Mouse (Mus musculus) colon, adult 2 months (tissue): ENCODE results near the gene Gm13698. TPM values are rescaled to one million over a fixed set of nuclear protein-coding genes. Genes with fewer than 3 reads are reported as not detected.

Experiments
- polyA plus RNA-seq: library from polyadenylated mRNA; depleted of rRNA; stranded (reverse); fragments of >200 nt; gene quantifications from 2 replicates; pipeline ENCODE4 v1.2.3, GENCODE M21; 2012; rRNA removed

Gene Gm13698
- not detected in 2 replicates for polyA plus RNA-seq

DNA sequence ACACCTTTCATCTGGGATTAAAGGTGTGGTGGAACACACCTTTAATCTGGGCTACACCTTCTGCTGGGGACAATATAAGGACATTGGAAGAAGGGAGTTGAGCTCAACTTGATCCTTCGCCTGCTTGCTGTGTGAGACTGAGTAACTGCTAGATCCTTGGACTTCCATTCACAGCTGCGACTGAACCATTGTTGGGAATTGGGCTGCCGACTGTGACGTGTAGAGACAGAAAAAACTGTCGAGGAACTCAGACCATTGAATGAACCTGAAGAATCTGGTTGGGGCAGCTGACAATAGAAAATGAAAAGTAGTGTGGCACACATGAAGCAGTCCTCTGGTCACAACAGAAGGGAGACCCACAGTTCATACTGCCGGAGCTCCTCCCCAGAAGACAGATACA lies at the start of gene Gm13698:
Gm13698 (plus strand) TSS at position 301 of the 400 bp plus-strand sequence.

GRCm38 (mm10) chr2:83940931-83941361 lies 14.5 kb upstream of the Gm13698 start, which contains the start of gene Zswim2:
TSS of gene Zswim2 (minus strand) at chr2:83941228.

GRCm38 (mm10) chr2:83961203-83961602 lies 5.7 kb downstream of the Gm13698 start, which contains the start of gene Gm13693:
TSS of gene Gm13693 (plus strand) at chr2:83961503.

GRCm38 (mm10) chr2:83967013-83967412 lies 11.5 kb downstream of the Gm13698 start, which contains the start of gene Gm13695:
TSS of gene Gm13695 (plus strand) at chr2:83967313.

DNA sequence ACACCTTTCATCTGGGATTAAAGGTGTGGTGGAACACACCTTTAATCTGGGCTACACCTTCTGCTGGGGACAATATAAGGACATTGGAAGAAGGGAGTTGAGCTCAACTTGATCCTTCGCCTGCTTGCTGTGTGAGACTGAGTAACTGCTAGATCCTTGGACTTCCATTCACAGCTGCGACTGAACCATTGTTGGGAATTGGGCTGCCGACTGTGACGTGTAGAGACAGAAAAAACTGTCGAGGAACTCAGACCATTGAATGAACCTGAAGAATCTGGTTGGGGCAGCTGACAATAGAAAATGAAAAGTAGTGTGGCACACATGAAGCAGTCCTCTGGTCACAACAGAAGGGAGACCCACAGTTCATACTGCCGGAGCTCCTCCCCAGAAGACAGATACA lies 17.3 kb downstream of the Gm13698 start, which contains the start of gene Gm13696:
Gm13696 (plus strand) TSS at position 301 of the 400 bp plus-strand sequence.

DNA sequence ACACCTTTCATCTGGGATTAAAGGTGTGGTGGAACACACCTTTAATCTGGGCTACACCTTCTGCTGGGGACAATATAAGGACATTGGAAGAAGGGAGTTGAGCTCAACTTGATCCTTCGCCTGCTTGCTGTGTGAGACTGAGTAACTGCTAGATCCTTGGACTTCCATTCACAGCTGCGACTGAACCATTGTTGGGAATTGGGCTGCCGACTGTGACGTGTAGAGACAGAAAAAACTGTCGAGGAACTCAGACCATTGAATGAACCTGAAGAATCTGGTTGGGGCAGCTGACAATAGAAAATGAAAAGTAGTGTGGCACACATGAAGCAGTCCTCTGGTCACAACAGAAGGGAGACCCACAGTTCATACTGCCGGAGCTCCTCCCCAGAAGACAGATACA lies 23.1 kb downstream of the Gm13698 start, which contains the start of gene Gm13694:
Gm13694 (plus strand) TSS at position 301 of the 400 bp plus-strand sequence.

DNA sequence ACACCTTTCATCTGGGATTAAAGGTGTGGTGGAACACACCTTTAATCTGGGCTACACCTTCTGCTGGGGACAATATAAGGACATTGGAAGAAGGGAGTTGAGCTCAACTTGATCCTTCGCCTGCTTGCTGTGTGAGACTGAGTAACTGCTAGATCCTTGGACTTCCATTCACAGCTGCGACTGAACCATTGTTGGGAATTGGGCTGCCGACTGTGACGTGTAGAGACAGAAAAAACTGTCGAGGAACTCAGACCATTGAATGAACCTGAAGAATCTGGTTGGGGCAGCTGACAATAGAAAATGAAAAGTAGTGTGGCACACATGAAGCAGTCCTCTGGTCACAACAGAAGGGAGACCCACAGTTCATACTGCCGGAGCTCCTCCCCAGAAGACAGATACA lies 28.9 kb downstream of the Gm13698 start, which contains the start of gene Gm13697:
Gm13697 (plus strand) TSS at position 301 of the 400 bp plus-strand sequence.

DNA sequence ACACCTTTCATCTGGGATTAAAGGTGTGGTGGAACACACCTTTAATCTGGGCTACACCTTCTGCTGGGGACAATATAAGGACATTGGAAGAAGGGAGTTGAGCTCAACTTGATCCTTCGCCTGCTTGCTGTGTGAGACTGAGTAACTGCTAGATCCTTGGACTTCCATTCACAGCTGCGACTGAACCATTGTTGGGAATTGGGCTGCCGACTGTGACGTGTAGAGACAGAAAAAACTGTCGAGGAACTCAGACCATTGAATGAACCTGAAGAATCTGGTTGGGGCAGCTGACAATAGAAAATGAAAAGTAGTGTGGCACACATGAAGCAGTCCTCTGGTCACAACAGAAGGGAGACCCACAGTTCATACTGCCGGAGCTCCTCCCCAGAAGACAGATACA lies 34.8 kb downstream of the Gm13698 start, which contains the start of gene Gm13691:
Gm13691 (plus strand) TSS at position 301 of the 400 bp plus-strand sequence.

Other genes starting within 250 kb of the Gm13698 start
- 60.3 and 84.8 TPM in 2 replicates for gene Itgav, start 231.3 kb upstream of the Gm13698 start, polyA plus RNA-seq
- 0.59 and 0.90 TPM in 2 replicates for gene Fam171b, start 143.1 kb upstream of the Gm13698 start, polyA plus RNA-seq
- not detected in 2 replicates for gene Zswim2, start 14.5 kb upstream of the Gm13698 start, polyA plus RNA-seq
- not detected in 2 replicates for gene Gm13693, start 5.8 kb downstream of the Gm13698 start, polyA plus RNA-seq
- gene Gm13695, start 11.6 kb downstream of the Gm13698 start, polyA plus RNA-seq, result not detected in 2 replicates
- not detected in 2 replicates for gene Gm13696, start 17.4 kb downstream of the Gm13698 start, polyA plus RNA-seq
- gene Gm13694, start 23.2 kb downstream of the Gm13698 start, polyA plus RNA-seq, result not detected in 2 replicates
- not detected in 2 replicates for gene Gm13697, start 29.1 kb downstream of the Gm13698 start, polyA plus RNA-seq
- not detected in 2 replicates for gene Gm13691, start 34.9 kb downstream of the Gm13698 start, polyA plus RNA-seq